Mouse (Mus musculus): ENCODE data around the gene Nr2e3. TPM values are rescaled to one million over a fixed set of nuclear protein-coding genes. Genes with fewer than 3 reads are reported as not detected.
"Not testable (repeated sequence)": the region's sequence is repeated elsewhere in the genome, so short reads cannot be mapped to it uniquely, and the experiment has no call there.

Gene Nr2e3
- polyA plus RNA-seq, 1 experiment from 2014 or later, result 0.33 TPM

GRCm38 (mm10) chr9:59948226-59948625 is 12.2 kb downstream of the Nr2e3 start:
- Histone ChIP-seq H3K27me3 (ENCODE audit: low read depth, poor library complexity, severe bottlenecking) (no peaks in the 10 kb centered on the region), H3K9me3 (replicated peaks) (no peaks in the 10 kb centered on the region), H3K27ac (no peak overlapping the region), H3K36me3 (no peaks in the 10 kb centered on the region), H3K4me1 (peaks cover 9% of the 10 kb centered on the region), H3K4me3 (no peak overlapping the region)
- 81% methylated on average over 8 of the region's 8 CpGs for WGBS
- no peak for DNase-seq (ENCODE audit: low spot score)

- Histone ChIP-seq H3K9me3 (replicated peaks) (no peaks in the 10 kb centered on the region), H3K27me3 (ENCODE audit: low read depth, poor library complexity, severe bottlenecking) (no peaks in the 10 kb centered on the region), H3K4me1 (peaks cover 11% of the 10 kb centered on the region), H3K27ac (no peak overlapping the region), H3K4me3 (no peak overlapping the region), H3K36me3 (no peaks in the 10 kb centered on the region)
- WGBS, result 94% methylated on average over 8 of the region's 8 CpGs
- no peak for DNase-seq (ENCODE audit: low spot score)
These were observed 13.2 kb downstream of the Nr2e3 start for GRCm38 (mm10) chr9:59947271-59947670.

- Histone ChIP-seq H3K27ac (no peak overlapping the region), H3K27me3 (ENCODE audit: low read depth, poor library complexity, severe bottlenecking) (no peaks in the 10 kb centered on the region), H3K36me3 (no peaks in the 10 kb centered on the region), H3K4me1 (peaks cover 27% of the 10 kb centered on the region), H3K4me3 (no peak overlapping the region), H3K9me3 (replicated peaks) (no peaks in the 10 kb centered on the region)
- no peak for DNase-seq (ENCODE audit: low spot score)
- WGBS, result 77% methylated on average over 3 of the region's 3 CpGs
These were observed 15.2 kb downstream of the Nr2e3 start for GRCm38 (mm10) chr9:59945241-59945640.

- H3K27me3 ChIP-seq (ENCODE audit: low read depth, poor library complexity, severe bottlenecking), result no peaks in the 10 kb centered on the region
- no peaks in the 10 kb centered on the region for H3K36me3 ChIP-seq
- no peaks in the 10 kb centered on the region for H3K9me3 ChIP-seq (replicated peaks)
- H3K4me3 ChIP-seq, result no peak overlapping the region
- WGBS, result 91% methylated on average over 6 of the region's 6 CpGs
- no peak overlapping the region for H3K27ac ChIP-seq
- DNase-seq (ENCODE audit: low spot score), result peak; percentile 25
- H3K4me1 ChIP-seq, result peaks cover 40% of the 10 kb centered on the region
These were observed 16.6 kb downstream of the Nr2e3 start for GRCm38 (mm10) chr9:59943826-59944225.

- Histone ChIP-seq H3K9me3 (replicated peaks) (no peaks in the 10 kb centered on the region), H3K4me3 (no peak overlapping the region), H3K27ac (no peak overlapping the region), H3K4me1 (peaks cover 46% of the 10 kb centered on the region), H3K27me3 (ENCODE audit: low read depth, poor library complexity, severe bottlenecking) (no peaks in the 10 kb centered on the region), H3K36me3 (no peaks in the 10 kb centered on the region)
- WGBS, result 81% methylated on average over 5 of the region's 5 CpGs
- no peak for DNase-seq (ENCODE audit: low spot score)
These were observed 17.9 kb downstream of the Nr2e3 start for GRCm38 (mm10) chr9:59942501-59943085.

GRCm38 (mm10) chr9:59941885-59942350 is 18.5 kb downstream of the Nr2e3 start:
- DNase-seq (ENCODE audit: low spot score), result no peak
- 67% methylated on average over 9 of the region's 9 CpGs for WGBS
- Histone ChIP-seq H3K36me3 (no peaks in the 10 kb centered on the region), H3K9me3 (replicated peaks) (no peaks in the 10 kb centered on the region), H3K4me1 (peaks cover 46% of the 10 kb centered on the region), H3K27me3 (ENCODE audit: low read depth, poor library complexity, severe bottlenecking) (no peaks in the 10 kb centered on the region), H3K4me3 (no peak overlapping the region), H3K27ac (no peak overlapping the region; the same call in 1 of the 2 replicates)

GRCm38 (mm10) chr9:59940913-59941884 is 19.3 kb downstream of the Nr2e3 start:
- no peaks in the 10 kb centered on the region for H3K9me3 ChIP-seq (replicated peaks)
- H3K4me1 ChIP-seq, result peaks cover 46% of the 10 kb centered on the region
- WGBS, result 59% methylated on average over 12 of the region's 12 CpGs
- H3K27ac ChIP-seq, result peak overlapping the region; percentile 76
- H3K36me3 ChIP-seq, result no peaks in the 10 kb centered on the region
- H3K27me3 ChIP-seq (ENCODE audit: low read depth, poor library complexity, severe bottlenecking), result no peaks in the 10 kb centered on the region
- no peak overlapping the region for H3K4me3 ChIP-seq
- DNase-seq (ENCODE audit: low spot score), result peak; percentile 26

GRCm38 (mm10) chr9:59939691-59940090 is 20.8 kb downstream of the Nr2e3 start:
- Histone ChIP-seq H3K9me3 (replicated peaks) (no peaks in the 10 kb centered on the region), H3K4me3 (no peak overlapping the region), H3K27me3 (ENCODE audit: low read depth, poor library complexity, severe bottlenecking) (no peaks in the 10 kb centered on the region), H3K4me1 (peaks cover 46% of the 10 kb centered on the region), H3K36me3 (no peaks in the 10 kb centered on the region), H3K27ac (peak overlapping the region; percentile 76)
- DNase-seq (ENCODE audit: low spot score), result peak; percentile 25
- WGBS, result 54% methylated on average over 2 of the region's 2 CpGs

GRCm38 (mm10) chr9:59938529-59938928 is 21.9 kb downstream of the Nr2e3 start:
- 65% methylated on average over 8 of the region's 8 CpGs for WGBS
- Histone ChIP-seq H3K36me3 (no peaks in the 10 kb centered on the region), H3K27me3 (ENCODE audit: low read depth, poor library complexity, severe bottlenecking) (no peaks in the 10 kb centered on the region), H3K4me3 (no peak overlapping the region), H3K9me3 (replicated peaks) (no peaks in the 10 kb centered on the region), H3K4me1 (peaks cover 37% of the 10 kb centered on the region), H3K27ac (peak overlapping the region; percentile 76; the same call in 1 of the 2 replicates)
- peak; percentile 35 for DNase-seq (ENCODE audit: low spot score)

GRCm38 (mm10) chr9:59935866-59936265 is 24.6 kb downstream of the Nr2e3 start:
- not testable (repeated sequence) for H3K27ac ChIP-seq; H3K4me3 ChIP-seq; H3K27me3 ChIP-seq (ENCODE audit: low read depth, poor library complexity, severe bottlenecking); DNase-seq (ENCODE audit: low spot score); H3K36me3 ChIP-seq; H3K9me3 ChIP-seq (replicated peaks)
- H3K4me1 ChIP-seq, result peaks cover 22% of the 10 kb centered on the region
- WGBS, result 87% methylated on average over 8 of the region's 8 CpGs

GRCm38 (mm10) chr9:59930248-59930647 is 30.2 kb downstream of the Nr2e3 start:
- H3K4me1 ChIP-seq, result no peaks in the 10 kb centered on the region
- no peak overlapping the region for H3K4me3 ChIP-seq
- WGBS, result 75% methylated on average over 3 of the region's 3 CpGs
- peaks cover 10% of the 10 kb centered on the region; the same call in 1 of the 2 replicates for H3K36me3 ChIP-seq
- H3K27ac ChIP-seq, result no peak overlapping the region
- no peak for DNase-seq (ENCODE audit: low spot score)
- no peaks in the 10 kb centered on the region for H3K27me3 ChIP-seq (ENCODE audit: low read depth, poor library complexity, severe bottlenecking)
- no peaks in the 10 kb centered on the region for H3K9me3 ChIP-seq (replicated peaks)

GRCm38 (mm10) chr9:59914761-59915160 is 45.7 kb downstream of the Nr2e3 start:
- H3K27ac ChIP-seq, result no peak overlapping the region
- no peaks in the 10 kb centered on the region for H3K4me1 ChIP-seq
- DNase-seq (ENCODE audit: low spot score), result no peak
- no peak overlapping the region for H3K4me3 ChIP-seq
- no peaks in the 10 kb centered on the region for H3K27me3 ChIP-seq (ENCODE audit: low read depth, poor library complexity, severe bottlenecking)
- 100% methylated on average over 1 of the region's 1 CpGs for WGBS
- no peaks in the 10 kb centered on the region for H3K9me3 ChIP-seq (replicated peaks)
- peaks cover 12% of the 10 kb centered on the region for H3K36me3 ChIP-seq

GRCm38 (mm10) chr9:59903382-59903781 is 57.1 kb downstream of the Nr2e3 start:
- peaks cover 17% of the 10 kb centered on the region for H3K36me3 ChIP-seq
- H3K4me1 ChIP-seq, result no peaks in the 10 kb centered on the region
- H3K4me3 ChIP-seq, result no peak overlapping the region
- WGBS, result 91% methylated on average over 1 of the region's 1 CpGs
- no peaks in the 10 kb centered on the region for H3K27me3 ChIP-seq (ENCODE audit: low read depth, poor library complexity, severe bottlenecking)
- no peaks in the 10 kb centered on the region for H3K9me3 ChIP-seq (replicated peaks)
- H3K27ac ChIP-seq, result no peak overlapping the region
- no peak for DNase-seq (ENCODE audit: low spot score)
